Mouse (Mus musculus) CH12.LX (cell line): ENCODE data around the gene Ctbp1. TPM values are rescaled to one million over a fixed set of nuclear protein-coding genes. Genes with fewer than 3 reads are reported as not detected.

Experiments
- DNase-seq: peaks from one replicate; pipeline ENCODE4 v3.0.0-alpha.2; 2013; ENCODE audit errors: extremely low read depth
- H3K27ac ChIP-seq: 2 replicates; pipeline ENCODE4 v1.5.1; 2012; ENCODE audit warnings: low read depth, mild to moderate bottlenecking, control low read depth, moderate library complexity; ENCODE audit not compliant: insufficient read depth
- H3K27me3 ChIP-seq: replicated peaks from 2 replicates; pipeline ENCODE3; 2012; ENCODE audit warnings: inconsistent platforms
- H3K36me3 ChIP-seq, 2 experiments: replicated peaks in 1 of 2; 2 replicates each; pipeline versions ENCODE3 to v1.6.1; 2012; ENCODE audit warnings: inconsistent platforms in 1 of 2, low read length in 1 of 2, mild to moderate bottlenecking in 1 of 2, mixed read lengths in 1 of 2, moderate library complexity in 1 of 2; ENCODE audit not compliant: control insufficient read depth in 1 of 2, insufficient read depth in 1 of 2
- H3K4me1 ChIP-seq, 2 experiments: 2 replicates each; pipeline ENCODE4 v1.6.1; 2012; ENCODE audit warnings: inconsistent platforms in 1 of 2, moderate library complexity in 1 of 2; ENCODE audit not compliant: insufficient read depth in 2 of 2, control insufficient read depth in 1 of 2
- H3K4me2 ChIP-seq: 2 replicates; pipeline ENCODE4 v1.6.1; 2012; ENCODE audit warnings: low read depth, mild to moderate bottlenecking, control low read depth; ENCODE audit not compliant: poor library complexity, insufficient read depth, severe bottlenecking
- H3K4me3 ChIP-seq, 3 experiments: fragments of 150-350 bp in 1 of 3; sonication (generic) in 1 of 3; replicated peaks in 1 of 3; 2 replicates each; pipeline versions ENCODE3 to v1.5.1; 2011 to 2012; ENCODE audit warnings: low read depth in 2 of 3, low read length in 2 of 3, mild to moderate bottlenecking in 2 of 3, moderate library complexity in 2 of 3, control low read depth in 1 of 3, improper control_type of control experiment in 1 of 3, inconsistent platforms in 1 of 3, mixed read lengths in 1 of 3; ENCODE audit not compliant: poor library complexity in 1 of 3
- H3K79me2 ChIP-seq: replicated peaks from 2 replicates; pipeline ENCODE4 v1.6.1; 2012; ENCODE audit warnings: mild to moderate bottlenecking, moderate library complexity; ENCODE audit not compliant: control insufficient read depth, poor library complexity, insufficient read depth, severe bottlenecking; ENCODE audit errors: extremely low read depth
- H3K9ac ChIP-seq: 2 replicates; pipeline ENCODE4 v1.6.1; 2012; ENCODE audit warnings: low read depth, mild to moderate bottlenecking, control low read depth, moderate library complexity; ENCODE audit not compliant: insufficient read depth
- H3K9me3 ChIP-seq: replicated peaks from 2 replicates; pipeline ENCODE3; 2012; ENCODE audit warnings: low read length, inconsistent platforms, mixed read lengths
- BHLHE40 ChIP-seq: IDR thresholded peaks from 2 replicates; pipeline ENCODE4 v1.6.1; 2011; ENCODE audit warnings: mild to moderate bottlenecking, low read depth, low read length, improper control_type of control experiment
- CHD2 ChIP-seq: IDR thresholded peaks from 2 replicates; pipeline ENCODE4 v1.6.1; 2011; ENCODE audit warnings: low read length, improper control_type of control experiment
- E2F4 ChIP-seq: IDR thresholded peaks from 2 replicates; pipeline ENCODE4 v1.6.1; 2011; ENCODE audit warnings: low read depth, low read length, improper control_type of control experiment; ENCODE audit not compliant: insufficient replicate concordance
- ELF1 ChIP-seq: IDR thresholded peaks from 2 replicates; pipeline ENCODE4 v1.6.1; 2014; ENCODE audit warnings: low read depth, mild to moderate bottlenecking, inconsistent platforms, low read length, improper control_type of control experiment
- EP300 ChIP-seq: IDR thresholded peaks from 2 replicates; pipeline ENCODE4 v1.6.1; 2011; ENCODE audit warnings: low read length, improper control_type of control experiment
- ETS1 ChIP-seq: conservative IDR thresholded peaks from 2 replicates; pipeline ENCODE4 v1.6.1; 2012; ENCODE audit warnings: low read depth, mild to moderate bottlenecking, inconsistent platforms, low read length, improper control_type of control experiment, moderate library complexity
- IRF4 ChIP-seq: IDR thresholded peaks from 2 replicates; pipeline ENCODE4 v1.6.1; 2014; ENCODE audit warnings: low read depth, mild to moderate bottlenecking, inconsistent platforms, low read length, improper control_type of control experiment
- JUND ChIP-seq: conservative IDR thresholded peaks from 2 replicates; pipeline ENCODE4 v1.6.1; 2011; ENCODE audit warnings: low read depth, low read length, improper control_type of control experiment
- MAFK ChIP-seq: IDR thresholded peaks from 2 replicates; pipeline ENCODE4 v1.6.1; 2011; ENCODE audit warnings: low read length, improper control_type of control experiment; ENCODE audit not compliant: insufficient replicate concordance
- MAX ChIP-seq: IDR thresholded peaks from 2 replicates; pipeline ENCODE4 v1.6.1; 2011; ENCODE audit warnings: low read length, improper control_type of control experiment
- MAZ ChIP-seq: IDR thresholded peaks from 2 replicates; pipeline ENCODE4 v1.6.1; 2012; ENCODE audit warnings: low read depth, mild to moderate bottlenecking, inconsistent platforms, low read length, improper control_type of control experiment, moderate library complexity
- MEF2A ChIP-seq: IDR thresholded peaks from 2 replicates; pipeline ENCODE4 v1.6.1; 2014; ENCODE audit warnings: low read depth, mild to moderate bottlenecking, inconsistent platforms, low read length, improper control_type of control experiment, borderline replicate concordance
- MXI1 ChIP-seq: IDR thresholded peaks from 2 replicates; pipeline ENCODE4 v1.6.1; 2011; ENCODE audit warnings: mild to moderate bottlenecking, low read depth, low read length, improper control_type of control experiment
- MYC ChIP-seq: IDR thresholded peaks from 2 replicates; pipeline ENCODE4 v1.6.1; 2011; ENCODE audit warnings: low read depth, mild to moderate bottlenecking, improper control_type of control experiment, low read length
- NRF1 ChIP-seq: IDR thresholded peaks from 2 replicates; pipeline ENCODE4 v1.6.1; 2014; ENCODE audit warnings: low read depth, mild to moderate bottlenecking, inconsistent platforms, low read length, improper control_type of control experiment, moderate library complexity
- POLR2A ChIP-seq: IDR thresholded peaks from 2 replicates; pipeline ENCODE4 v1.6.1; 2011; ENCODE audit warnings: low read depth, mild to moderate bottlenecking, improper control_type of control experiment, low read length
- SIN3A ChIP-seq: IDR thresholded peaks from 2 replicates; pipeline ENCODE4 v1.6.1; 2012; ENCODE audit warnings: low read length, improper control_type of control experiment, inconsistent platforms
- SMC3 ChIP-seq: IDR thresholded peaks from 2 replicates; pipeline ENCODE4 v1.6.1; 2011; ENCODE audit warnings: low read depth, low read length, improper control_type of control experiment
- USF1 ChIP-seq: IDR thresholded peaks from 2 replicates; pipeline ENCODE4 v1.6.1; 2014; ENCODE audit warnings: low read depth, mild to moderate bottlenecking, inconsistent platforms, low read length, improper control_type of control experiment
- ZC3H11A ChIP-seq: IDR thresholded peaks from 2 replicates; pipeline ENCODE4 v1.6.1; 2012; ENCODE audit warnings: low read depth, mild to moderate bottlenecking, inconsistent platforms, low read length, improper control_type of control experiment
- dilution Hi-C: fragments of 300-500 bp; cut with MboI; formaldehyde crosslinking; loops from 2 replicates; pipeline ENCODE4 v1.14.3; 2020; ENCODE audit warnings: low sequenced_read_pairs; ENCODE audit not compliant: extremely low pct_unique_long_range_greater_than_20kb, extremely low pct_ligation_motif_present
- in situ Hi-C: fragments of 300-500 bp; cut with MboI; formaldehyde crosslinking; loops from 3 replicates; pipeline ENCODE4 v1.14.3; 2019; ENCODE audit warnings: low sequenced_read_pairs, low pct_ligation_motif_present, low pct_unique_long_range_greater_than_20kb, mixed read lengths
- polyA plus RNA-seq: library from polyadenylated mRNA; unstranded; fragments of >175 nt; gene quantifications from 2 replicates; pipeline ENCODE4 v1.2.1, GENCODE M21; 2012; ENCODE audit warnings: low read depth; ENCODE audit not compliant: insufficient read length
- total RNA-seq, 2 experiments: library from RNA; depleted of rRNA; stranded (reverse); fragments of 300-350 nt in 1 of 2; fragments of >200 nt in 1 of 2; gene quantifications; 2 replicates each; pipeline ENCODE4 v1.2.3; 2012 to 2014

The Ctbp1 gene
- total and polyA plus RNA-seq, 3 experiments, result 109 to 187 (median 167) TPM

DNA sequence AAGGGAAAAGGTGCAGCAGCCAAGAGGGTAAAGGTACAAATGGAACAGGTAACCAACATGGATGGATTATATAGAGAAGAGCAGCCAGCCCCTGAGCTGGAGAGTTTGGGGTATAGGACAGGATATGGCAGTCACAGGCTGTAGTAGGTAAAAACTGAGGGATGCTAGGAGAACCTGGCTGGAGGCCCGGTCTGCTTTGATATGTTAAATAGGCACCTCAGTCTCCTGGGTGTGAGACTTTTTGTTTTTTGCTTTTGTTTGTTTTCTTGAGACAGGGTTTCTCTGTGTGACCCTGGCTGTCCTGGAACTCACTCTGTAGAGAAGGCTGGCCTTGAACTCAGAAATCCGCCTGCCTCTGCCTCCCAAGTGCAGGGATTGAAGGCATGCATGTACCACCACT is 49.7 kb upstream of the Ctbp1 start:
- Histone ChIP-seq H3K4me3 (no peak overlapping the region), H3K4me1 (no peaks in the 10 kb centered on the region), H3K4me2 (no peak overlapping the region), H3K27ac (no peak overlapping the region), H3K79me2 (no peaks in the 10 kb centered on the region), H3K9ac (no peak overlapping the region), H3K27me3 (no peaks in the 10 kb centered on the region), H3K9me3 (peaks cover 8% of the 10 kb centered on the region), H3K36me3 (peaks cover 0 to 51% of the 10 kb centered on the region in 2 experiments)
- in situ Hi-C loops (no loop called here), dilution Hi-C loops (no loop called here)
- DNase-seq, result no peak
- TF ChIP-seq CHD2 (no peak), JUND (no peak), POLR2A (no peak), ETS1 (no peak), NRF1 (no peak)

- peak overlapping the region; percentile 21 to 68 (median 53) for H3K4me3 ChIP-seq
- H3K9ac ChIP-seq, result peak overlapping the region; percentile 21; the same call in 1 of the 2 replicates
- no peak for TF ChIP-seq MEF2A
- no peak for TF ChIP-seq NRF1
- no peak for TF ChIP-seq ETS1
- TF ChIP-seq MAZ, result no peak
- no peak for TF ChIP-seq MAFK
- TF ChIP-seq SMC3, result no peak
- TF ChIP-seq ZC3H11A, result no peak
- no peak for TF ChIP-seq E2F4
- peak; percentile 96 for TF ChIP-seq MYC
- peak; percentile 60 for TF ChIP-seq BHLHE40
- TF ChIP-seq CHD2, result no peak
- no peak for TF ChIP-seq ELF1
- peak; percentile 96 for TF ChIP-seq MAX
- TF ChIP-seq POLR2A, result peak; percentile 35; the same call in 1 of the 2 replicates
- peak; percentile 83 for TF ChIP-seq MXI1
- TF ChIP-seq SIN3A, result peak; percentile 52; the same call in 1 of the 2 replicates
- peak; percentile 22; the same call in 1 of the 2 replicates for TF ChIP-seq USF1
- TF ChIP-seq IRF4, result no peak
- no peak for TF ChIP-seq EP300
- H3K4me1 ChIP-seq, result peaks cover 4 to 38% of the 10 kb centered on the region in 2 experiments; a peak in 2 of 4 replicates
- H3K79me2 ChIP-seq, result no peaks in the 10 kb centered on the region
- DNase-seq, result peak; percentile 56
- no peaks in the 10 kb centered on the region for H3K27me3 ChIP-seq
- dilution Hi-C loops (no loop called here), in situ Hi-C loops (no loop called here)
- H3K9me3 ChIP-seq, result no peaks in the 10 kb centered on the region
- peak overlapping the region; percentile 62 for H3K4me2 ChIP-seq
- H3K36me3 ChIP-seq, result peaks cover 3 to 28% of the 10 kb centered on the region in 2 experiments
- H3K27ac ChIP-seq, result peak overlapping the region; percentile 7; the same call in 1 of the 2 replicates
These were observed 37.4 kb upstream of the Ctbp1 start for GRCm38 (mm10) chr5:33312192-33312591.
